ENCODE assay signal across 28 mouse cellular contexts in genomic region chr5:67213168-67213567, GRCm38 (mm10). TPM values are rescaled to one million over a fixed set of nuclear protein-coding genes. Genes with fewer than 3 reads are reported as not detected.
DNase-seq lines count a peak whose midpoint lies in the region; ATAC-seq lines count a peak whose summit lies in the region.
"Had no signal": no experiment of that assay in that cellular context is flagged by ENCODE, and none has a peak within 500 bp of the region (broad histone marks: within the 10 kb centered on the region; RNA-seq: fewer than 3 reads in every experiment).

No protein-coding gene starts in this region.

- H3K9me3 ChIP-seq in hindbrain, embryonic 10.5 days, result no peaks in the 10 kb centered on the region
- H3K9me3 ChIP-seq in hindbrain, embryonic 16.5 days (ENCODE audit: control insufficient read depth, low read length), result no peaks in the 10 kb centered on the region
- no peaks in the 10 kb centered on the region for H3K9me3 ChIP-seq in kidney, embryonic 16.5 days (ENCODE audit: low read length)
- H3K9me3 ChIP-seq: embryonic facial prominence, embryonic 12.5 days; forebrain, embryonic 10.5 days; heart, embryonic 12.5 days; liver, embryonic 12.5 days had no signal

- ATAC-seq in hindbrain, embryonic 16.5 days, result no peak
- peak; percentile 61; the same call in 1 of the 2 replicates for ATAC-seq in kidney, embryonic 16.5 days (ENCODE audit: low FRiP score, low TSS enrichment)
- ATAC-seq: forebrain, postnatal 0 days; inflammation-experienced regulatory T-cells, adult 6 months; liver, embryonic 12.5 days; liver, postnatal 0 days; Patski had no signal

- no peak overlapping the region; the same call in 1 of the 2 replicates for H3K27ac ChIP-seq in hindbrain, embryonic 10.5 days
- H3K27ac ChIP-seq in hindbrain, embryonic 16.5 days (ENCODE audit: low read depth, low read length), result no peak overlapping the region
- no peak overlapping the region for H3K27ac ChIP-seq in kidney, embryonic 16.5 days (ENCODE audit: low read length)
- H3K27ac ChIP-seq: embryonic facial prominence, embryonic 12.5 days; forebrain, embryonic 10.5 days; heart, adult 2 months; liver, embryonic 12.5 days had no signal

- WGBS in hindbrain, embryonic 10.5 days, result 26% methylated on average over 5 of the region's 5 CpGs
- 15% methylated on average over 5 of the region's 5 CpGs for WGBS in hindbrain, embryonic 16.5 days
- 15% methylated on average over 5 of the region's 5 CpGs for WGBS in kidney, embryonic 16.5 days

- DNase-seq in hindbrain, embryonic 10.5 days (ENCODE audit: low spot score), result peak; percentile 61
- no peak for DNase-seq in kidney, adult 11 months
- peak; percentile 72 for DNase-seq in embryo, embryonic 10.5 days (ENCODE audit: low spot score)
- peak; percentile 68 for DNase-seq in mesoderm, embryonic 11.5 days (ENCODE audit: low read depth, low spot score)
- no peak for DNase-seq in yolk sac, embryonic 10.5 days (ENCODE audit: low spot score)
- DNase-seq: adrenal gland, postnatal 25 days; cerebellum, adult 18-20 months; cerebellum, postnatal 10 days; forebrain, postnatal 0 days; heart, adult 2 months; heart, postnatal 4 days; kidney, adult 18-20 months; kidney, postnatal 36 days; layer of hippocampus, postnatal 36 days; left cerebral cortex, postnatal 4 days; liver, postnatal 0 days; lung, postnatal 4 days; midbrain, embryonic 14.5 days; thymus, adult 2 months; thymus, postnatal 4 days had no signal

- peaks cover 98% of the 10 kb centered on the region for H3K27me3 ChIP-seq in hindbrain, embryonic 10.5 days (ENCODE audit: insufficient read depth, poor library complexity, severe bottlenecking)
- H3K27me3 ChIP-seq in hindbrain, embryonic 16.5 days (replicated peaks; ENCODE audit: control insufficient read depth, insufficient read depth, low read length), result peaks cover 52% of the 10 kb centered on the region
- peaks cover 78% of the 10 kb centered on the region for H3K27me3 ChIP-seq in kidney, embryonic 16.5 days (ENCODE audit: insufficient read depth, low read length)

- no peak overlapping the region for H3K4me3 ChIP-seq in hindbrain, embryonic 10.5 days
- H3K4me3 ChIP-seq in hindbrain, embryonic 16.5 days (ENCODE audit: low read length), result no peak overlapping the region
- H3K4me3 ChIP-seq in kidney, embryonic 16.5 days (ENCODE audit: low read length), result no peak overlapping the region
- H3K4me3 ChIP-seq: embryonic facial prominence, embryonic 12.5 days; forebrain, embryonic 10.5 days; heart, adult 2 months; heart, embryonic 12.5 days; liver, embryonic 12.5 days had no signal

- H3K36me3 ChIP-seq in hindbrain, embryonic 10.5 days, result no peaks in the 10 kb centered on the region
- H3K36me3 ChIP-seq in hindbrain, embryonic 16.5 days (ENCODE audit: control insufficient read depth, insufficient read depth, low read length), result no peaks in the 10 kb centered on the region
- H3K36me3 ChIP-seq in kidney, embryonic 16.5 days (ENCODE audit: insufficient read depth, low read length), result no peaks in the 10 kb centered on the region
- H3K36me3 ChIP-seq: embryonic facial prominence, embryonic 12.5 days; forebrain, embryonic 10.5 days; heart, embryonic 12.5 days; liver, embryonic 12.5 days had no signal

- H3K4me2 ChIP-seq in hindbrain, embryonic 16.5 days (ENCODE audit: low read length), result no peak overlapping the region
- no peak overlapping the region for H3K4me2 ChIP-seq in kidney, embryonic 16.5 days (replicated peaks; ENCODE audit: low read depth, low read length)
- H3K4me2 ChIP-seq: embryonic facial prominence, embryonic 12.5 days; heart, embryonic 12.5 days; liver, embryonic 12.5 days had no signal

- H3K4me1 ChIP-seq in hindbrain, embryonic 10.5 days (replicated peaks), result peaks cover 34% of the 10 kb centered on the region
- H3K4me1 ChIP-seq in hindbrain, embryonic 16.5 days (ENCODE audit: control insufficient read depth, insufficient read depth, low read depth, low read length), result 0 out of 2 replicates have a peak, but pooled peaks cover 3% of the 10 kb centered on the region
- H3K4me1 ChIP-seq in kidney, embryonic 16.5 days (ENCODE audit: insufficient read depth, low read length), result peaks cover 6% of the 10 kb centered on the region; the same call in 1 of the 2 replicates
- H3K4me1 ChIP-seq: liver, embryonic 12.5 days had no signal

- H3K9ac ChIP-seq in hindbrain, embryonic 16.5 days (ENCODE audit: low read depth, low read length), result no peak overlapping the region
- no peak overlapping the region for H3K9ac ChIP-seq in kidney, embryonic 16.5 days (replicated peaks; ENCODE audit: low read length)
- H3K9ac ChIP-seq: embryonic facial prominence, embryonic 12.5 days; forebrain, postnatal 0 days; heart, embryonic 12.5 days; liver, embryonic 12.5 days; liver, postnatal 0 days had no signal

RNA-seq across cellular contexts. Expression of gene Tmem33, which starts 47.2 kb away (rescaled TPM):
- 118 and 120 TPM in 2 replicates for polyA plus RNA-seq in hindbrain, embryonic 10.5 days (2016; fragmentation: Nextera tagmentation; extraction: Ambion mirVana)
- 74.9 and 79.7 TPM in 2 replicates for polyA plus RNA-seq in hindbrain, embryonic 16.5 days (2015; fragmentation: Nextera tagmentation; extraction: Ambion mirVana)
- 113 and 118 TPM in 2 replicates for polyA plus RNA-seq in kidney, embryonic 16.5 days (2015; fragmentation: Nextera tagmentation; extraction: Ambion mirVana)

Comparison
In these comparisons a context has a peak if more than half of its experiments do, and no peak if none do; other contexts are left out.
1. DNase-seq: peak in hindbrain, embryonic 10.5 days (single experiment), embryo, embryonic 10.5 days (single experiment) and mesoderm, embryonic 11.5 days (single experiment); none in kidney, adult 11 months (single experiment) and yolk sac, embryonic 10.5 days (single experiment).